Mouse (Mus musculus) liver, postnatal 0 days (tissue): ENCODE measurements around the gene Prdx6b. TPM values are rescaled to one million over a fixed set of nuclear protein-coding genes. Genes with fewer than 3 reads are reported as not detected.

ENCODE experiments used
- ATAC-seq: fragments of 200-750 bp; cut with Nextera tagmentation; 2 replicates; pipeline ENCODE4 v1.8.0; 2017; ENCODE audit warnings: mild to moderate bottlenecking, moderate library complexity
- DNase-seq: peaks from one replicate; pipeline ENCODE4 v3.0.0-alpha.2; 2016
- H3K27ac ChIP-seq: fragments of 300-500 bp; sonication (generic); 2 replicates; pipeline ENCODE4 v1.5.1; 2014; ENCODE audit warnings: antibody characterized with exemption, moderate library complexity, mild to moderate bottlenecking, low read depth
- H3K27me3 ChIP-seq: fragments of 300-500 bp; sonication (generic); 2 replicates; pipeline ENCODE4 v1.6.1; 2014; ENCODE audit warnings: low read length, control low read depth, mixed read lengths; ENCODE audit not compliant: insufficient read depth
- H3K36me3 ChIP-seq: fragments of 300-500 bp; sonication (generic); replicated peaks from 2 replicates; pipeline ENCODE4 v1.6.1; 2014; ENCODE audit warnings: mild to moderate bottlenecking, control low read depth, low read length, moderate library complexity, mixed read lengths; ENCODE audit not compliant: insufficient read depth
- H3K4me1 ChIP-seq: fragments of 300-500 bp; sonication (generic); 2 replicates; pipeline ENCODE4 v1.6.1; 2014; ENCODE audit warnings: antibody characterized with exemption, mild to moderate bottlenecking, control low read depth; ENCODE audit not compliant: insufficient read depth
- H3K4me2 ChIP-seq: fragments of 300-500 bp; sonication (generic); 2 replicates; pipeline ENCODE4 v1.6.1; 2014; ENCODE audit warnings: low read depth, mild to moderate bottlenecking, low read length, moderate library complexity, mixed read lengths
- H3K4me3 ChIP-seq: fragments of 300-500 bp; sonication (generic); 2 replicates; pipeline ENCODE4 v1.5.1; 2014; ENCODE audit warnings: low read depth, low read length
- H3K9ac ChIP-seq: fragments of 300-500 bp; sonication (generic); replicated peaks from 2 replicates; pipeline ENCODE4 v1.6.1; 2014; ENCODE audit warnings: mild to moderate bottlenecking, moderate library complexity
- H3K9me3 ChIP-seq: fragments of 300-500 bp; sonication (generic); 2 replicates; pipeline ENCODE4 v1.6.1; 2016; ENCODE audit warnings: mild to moderate bottlenecking, control low read depth, low read length, mixed read lengths
- CTCF ChIP-seq: sonication (generic); IDR thresholded peaks from 2 replicates; pipeline ENCODE4 v1.5.1; 2016; ENCODE audit warnings: antibody characterized with exemption, low read depth
- EP300 ChIP-seq: IDR thresholded peaks from 2 replicates; pipeline ENCODE4 v1.6.1; 2016; ENCODE audit warnings: antibody characterized with exemption, low read depth, mild to moderate bottlenecking
- WGBS: fragments of 180-500 bp; shearing (Covaris S2); extraction: QIAGEN DNeasy Blood & Tissue Kit; methylation state at CpG from one replicate; pipeline ENCODE4 v1.1.7; 2014; ENCODE audit not compliant: insufficient replicate concordance; 5-methylcytosine and 5-hydroxymethylcytosine counted together
- polyA plus RNA-seq: library from polyadenylated mRNA; unstranded; fragments of >200 nt; fragmentation: Nextera tagmentation; extraction: Ambion mirVana; gene quantifications from 2 replicates; pipeline ENCODE4 v1.2.1, GENCODE M21; 2015

Prdx6b gene
- polyA plus RNA-seq, 1 experiment from 2014 or later: not detected

DNA sequence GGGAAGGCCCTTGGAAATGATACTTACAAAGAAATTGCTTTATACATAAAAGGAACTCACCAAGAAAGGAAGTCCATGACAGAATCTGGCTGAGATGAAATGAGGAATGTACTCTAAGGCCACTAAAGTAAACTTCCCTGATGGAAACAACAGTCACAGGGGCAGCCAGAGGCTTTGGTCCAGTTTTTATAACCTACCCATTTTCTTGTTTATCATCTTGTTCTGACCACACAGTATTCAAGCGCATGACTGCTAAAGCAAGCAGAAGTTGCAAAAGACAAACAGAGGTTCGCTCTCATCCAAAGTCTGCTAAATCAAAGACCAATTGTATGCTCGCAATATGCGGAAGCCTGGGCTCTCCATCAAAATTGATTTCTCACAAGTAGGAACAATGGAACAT is 8.5 kb downstream of the Prdx6b start:
- no peak overlapping the region for H3K9ac ChIP-seq
- H3K9me3 ChIP-seq: no peaks in the 10 kb centered on the region
- H3K27ac ChIP-seq: peak overlapping the region; percentile 36
- H3K4me3 ChIP-seq: no peak overlapping the region
- H3K4me2 ChIP-seq: no peak overlapping the region
- no peaks in the 10 kb centered on the region for H3K27me3 ChIP-seq
- TF ChIP-seq CTCF (no peak), EP300 (peak; percentile 38)
- no peaks in the 10 kb centered on the region for H3K4me1 ChIP-seq
- H3K36me3 ChIP-seq: no peaks in the 10 kb centered on the region
- 64% methylated on average over 4 of the region's 4 CpGs for WGBS
- DNase-seq (no peak), ATAC-seq (peak; percentile 92)

DNA sequence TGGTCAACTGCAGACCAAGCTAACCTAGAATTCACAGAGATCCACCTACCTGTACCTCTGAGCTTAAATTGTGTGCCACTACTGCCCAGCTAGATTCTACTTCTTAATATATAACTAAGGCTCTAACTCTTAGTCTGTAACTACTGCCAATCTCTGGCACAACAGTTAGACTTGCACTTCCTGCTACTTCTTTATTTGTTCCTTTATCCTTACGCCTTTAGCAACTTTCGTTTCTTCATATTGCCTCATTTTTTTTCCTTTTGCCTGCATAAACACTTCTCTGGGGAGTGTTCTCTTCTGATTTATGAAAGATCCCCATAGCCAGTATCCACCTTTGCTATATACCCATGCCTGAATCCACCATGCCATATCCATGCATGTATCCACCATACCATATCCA is 11.7 kb downstream of the Prdx6b start:
- WGBS: 85% methylated on average over 2 of the region's 2 CpGs
- no peak overlapping the region for H3K4me2 ChIP-seq
- H3K9me3 ChIP-seq: no peaks in the 10 kb centered on the region
- H3K9ac ChIP-seq: no peak overlapping the region
- no peak overlapping the region for H3K4me3 ChIP-seq
- no peaks in the 10 kb centered on the region for H3K27me3 ChIP-seq
- H3K27ac ChIP-seq: no peak overlapping the region
- H3K36me3 ChIP-seq: no peaks in the 10 kb centered on the region
- DNase-seq (no peak), ATAC-seq (no peak)
- no peak for TF ChIP-seq EP300
- TF ChIP-seq CTCF: no peak
- no peaks in the 10 kb centered on the region for H3K4me1 ChIP-seq

DNA sequence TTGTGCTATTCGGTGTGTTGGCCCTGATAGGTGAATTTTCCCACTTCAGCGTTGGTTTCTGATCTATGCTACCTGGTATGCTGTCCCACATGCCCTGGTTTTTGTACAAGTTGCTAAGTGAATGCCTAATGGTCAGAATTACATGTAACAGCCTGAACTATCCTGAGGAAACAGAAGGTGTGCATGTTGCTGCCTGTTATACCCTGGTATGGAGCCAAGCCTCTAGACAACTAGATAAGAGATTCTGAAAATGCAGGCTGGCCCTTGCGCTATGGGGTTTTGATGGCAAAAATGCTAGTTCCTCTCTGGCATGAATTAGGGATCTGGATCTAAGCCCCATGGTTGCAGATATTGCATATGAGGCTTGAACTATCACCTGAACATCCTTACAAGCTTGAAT is 15.4 kb downstream of the Prdx6b start:
- H3K36me3 ChIP-seq: no peaks in the 10 kb centered on the region
- no peaks in the 10 kb centered on the region for H3K9me3 ChIP-seq
- no peak for ATAC-seq
- TF ChIP-seq EP300 (no peak), CTCF (no peak)
- H3K9ac ChIP-seq: no peak overlapping the region
- no peak overlapping the region for H3K4me2 ChIP-seq
- H3K4me1 ChIP-seq: 0 out of 2 replicates have a peak, but pooled peaks cover 3% of the 10 kb centered on the region
- no peak for DNase-seq
- WGBS: 84% methylated on average over 3 of the region's 3 CpGs
- H3K27me3 ChIP-seq: no peaks in the 10 kb centered on the region
- no peak overlapping the region for H3K4me3 ChIP-seq
- no peak overlapping the region for H3K27ac ChIP-seq

DNA sequence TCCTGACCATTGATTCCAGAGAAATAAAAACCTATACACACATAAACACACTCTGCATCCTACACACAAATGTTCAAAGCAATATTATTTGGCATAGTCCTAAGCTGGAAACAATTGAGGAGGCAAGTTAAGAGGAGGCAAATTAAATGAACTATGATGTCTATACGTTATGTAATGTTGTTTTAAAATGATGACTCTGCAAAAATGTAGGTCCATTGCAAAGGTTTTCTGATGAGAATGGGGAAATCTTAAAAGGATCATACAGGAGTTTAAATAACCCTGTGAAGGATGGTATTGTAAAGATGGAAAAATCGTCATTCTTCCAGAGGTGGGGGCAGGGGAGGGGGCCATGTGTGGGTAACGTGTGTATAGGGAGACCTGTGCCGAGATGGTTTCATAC is 17.5 kb downstream of the Prdx6b start:
- DNase-seq (no peak), ATAC-seq (no peak)
- Histone ChIP-seq H3K4me2 (no peak overlapping the region), H3K27ac (no peak overlapping the region), H3K9me3 (no peaks in the 10 kb centered on the region), H3K27me3 (no peaks in the 10 kb centered on the region), H3K36me3 (no peaks in the 10 kb centered on the region), H3K4me3 (no peak overlapping the region), H3K9ac (no peak overlapping the region), H3K4me1 (0 out of 2 replicates have a peak, but pooled peaks cover 3% of the 10 kb centered on the region)
- no peak for TF ChIP-seq EP300
- TF ChIP-seq CTCF: no peak
- 72% methylated on average over 4 of the region's 4 CpGs for WGBS

DNA sequence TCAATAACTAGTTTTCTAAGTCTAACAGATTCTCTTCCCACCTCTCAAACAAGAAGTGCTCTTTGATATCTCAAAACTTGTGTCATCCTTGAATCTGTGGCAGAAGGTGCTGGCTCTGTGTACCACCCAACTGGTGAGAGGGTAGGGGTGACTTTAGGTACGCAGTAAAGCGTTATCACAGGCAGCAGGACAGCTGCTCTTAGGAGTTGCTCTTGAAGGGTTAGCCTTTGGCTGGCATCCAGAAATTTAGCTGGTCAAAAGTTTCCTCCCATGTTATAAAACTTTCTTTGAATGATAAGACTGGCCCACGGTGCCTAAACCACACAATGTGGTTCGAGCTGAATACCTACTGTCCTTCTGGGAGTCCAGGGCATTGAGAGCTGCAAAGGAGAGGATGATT is 18.5 kb downstream of the Prdx6b start:
- WGBS: 37% methylated on average over 4 of the region's 4 CpGs
- H3K4me1 ChIP-seq: 0 out of 2 replicates have a peak, but pooled peaks cover 3% of the 10 kb centered on the region
- no peak for TF ChIP-seq EP300
- H3K4me3 ChIP-seq: no peak overlapping the region
- DNase-seq (no peak), ATAC-seq (peak; percentile 11; the same call in 1 of the 2 replicates)
- H3K27me3 ChIP-seq: no peaks in the 10 kb centered on the region
- no peak overlapping the region for H3K9ac ChIP-seq
- H3K9me3 ChIP-seq: no peaks in the 10 kb centered on the region
- H3K36me3 ChIP-seq: no peaks in the 10 kb centered on the region
- H3K4me2 ChIP-seq: no peak overlapping the region; the same call in 1 of the 2 replicates
- H3K27ac ChIP-seq: no peak overlapping the region

DNA sequence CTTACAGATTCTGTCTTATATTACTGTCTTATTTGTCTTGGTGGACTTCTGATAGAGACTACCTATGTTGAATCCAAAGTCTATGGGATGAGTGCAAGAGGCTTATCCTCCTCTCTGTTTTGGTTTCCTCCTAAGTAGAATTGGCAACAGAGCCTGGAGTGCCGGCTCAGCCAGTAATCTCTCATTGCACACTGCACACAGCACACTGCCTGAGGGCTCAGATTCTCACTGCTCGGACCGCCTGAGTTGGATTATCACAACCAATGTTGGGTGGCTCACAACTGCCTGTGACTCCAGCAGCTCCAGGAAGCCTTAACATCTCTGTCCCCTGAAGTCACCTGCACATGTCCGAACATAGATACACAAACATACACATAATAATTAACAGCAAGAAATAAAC is 19.1 kb downstream of the Prdx6b start:
- ATAC-seq (no peak; the same call in 1 of the 2 replicates), DNase-seq (no peak)
- H3K27ac ChIP-seq: no peak overlapping the region
- peaks cover 3% of the 10 kb centered on the region; the same call in 1 of the 2 replicates for H3K4me1 ChIP-seq
- H3K36me3 ChIP-seq: no peaks in the 10 kb centered on the region
- no peak overlapping the region for H3K4me2 ChIP-seq
- 0 out of 2 replicates have a peak, but pooled peaks have one; percentile 11 for TF ChIP-seq EP300
- no peak for TF ChIP-seq CTCF
- no peak overlapping the region for H3K9ac ChIP-seq
- H3K4me3 ChIP-seq: no peak overlapping the region
- no peaks in the 10 kb centered on the region for H3K27me3 ChIP-seq
- 58% methylated on average over 4 of the region's 4 CpGs for WGBS
- no peaks in the 10 kb centered on the region for H3K9me3 ChIP-seq

DNA sequence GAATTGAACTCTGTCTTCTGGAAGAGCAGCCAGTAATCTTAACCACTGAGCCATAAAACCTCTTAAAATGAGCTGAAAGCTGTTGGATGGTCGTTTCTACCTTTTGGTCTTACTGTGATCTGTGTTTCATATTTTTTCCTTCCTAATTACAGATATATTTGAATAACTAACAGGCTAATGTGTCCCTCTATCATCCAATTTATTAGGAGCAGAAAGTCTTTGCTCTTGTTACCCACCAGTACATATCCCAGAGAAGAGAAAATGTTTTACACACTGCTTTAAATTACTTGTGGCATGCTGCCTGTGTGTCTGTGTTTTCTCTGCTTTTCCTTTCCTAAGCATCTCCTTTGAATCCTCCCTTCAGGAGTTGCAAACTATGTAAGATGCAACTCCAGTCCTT is 21.9 kb downstream of the Prdx6b start:
- H3K4me1 ChIP-seq: peaks cover 3% of the 10 kb centered on the region; the same call in 1 of the 2 replicates
- H3K4me2 ChIP-seq: peak overlapping the region; percentile 82
- DNase-seq (no peak), ATAC-seq (no peak)
- 53% methylated on average over 1 of the region's 1 CpGs for WGBS
- H3K9ac ChIP-seq: no peak overlapping the region
- TF ChIP-seq EP300 (no peak), CTCF (no peak)
- H3K36me3 ChIP-seq: peaks cover 2% of the 10 kb centered on the region
- no peaks in the 10 kb centered on the region for H3K9me3 ChIP-seq
- no peaks in the 10 kb centered on the region for H3K27me3 ChIP-seq
- H3K4me3 ChIP-seq: no peak overlapping the region
- H3K27ac ChIP-seq: peak overlapping the region; percentile 41; the same call in 1 of the 2 replicates
